Mouse (Mus musculus) lung, embryonic 14.5 days (tissue): ENCODE results near the gene Camta1. TPM values are rescaled to one million over a fixed set of nuclear protein-coding genes. Genes with fewer than 3 reads are reported as not detected.

Experiments used
- ATAC-seq: fragments of 200-750 bp; cut with Nextera tagmentation; 2 replicates; pipeline ENCODE4 v1.8.0; 2017; ENCODE audit warnings: mild to moderate bottlenecking, moderate TSS enrichment, moderate library complexity; ENCODE audit not compliant: insufficient read depth
- DNase-seq: peaks from one replicate; pipeline ENCODE4 v3.0.0-alpha.2; 2015
- H3K27ac ChIP-seq: fragments of 300-500 bp; sonication (generic); 2 replicates; pipeline ENCODE4 v1.5.1; 2014; ENCODE audit warnings: low read depth, mild to moderate bottlenecking, moderate library complexity
- H3K27me3 ChIP-seq: fragments of 300-500 bp; sonication (generic); 2 replicates; pipeline ENCODE4 v1.6.1; 2014; ENCODE audit warnings: low read length, control low read depth; ENCODE audit not compliant: insufficient read depth
- H3K36me3 ChIP-seq: fragments of 300-500 bp; sonication (generic); 2 replicates; pipeline ENCODE4 v1.6.1; 2014; ENCODE audit warnings: control low read depth; ENCODE audit not compliant: insufficient read depth
- H3K4me1 ChIP-seq: fragments of 300-500 bp; sonication (generic); 2 replicates; pipeline ENCODE4 v1.6.1; 2014; ENCODE audit warnings: antibody characterized with exemption, control low read depth; ENCODE audit not compliant: insufficient read depth
- H3K4me2 ChIP-seq: fragments of 300-500 bp; sonication (generic); 2 replicates; pipeline ENCODE4 v1.6.1; 2014; ENCODE audit warnings: mild to moderate bottlenecking
- H3K4me3 ChIP-seq: fragments of 300-500 bp; sonication (generic); 2 replicates; pipeline ENCODE4 v1.5.1; 2014; ENCODE audit warnings: low read depth, low read length
- H3K9ac ChIP-seq: fragments of 300-500 bp; sonication (generic); 2 replicates; pipeline ENCODE4 v1.6.1; 2014
- H3K9me3 ChIP-seq: fragments of 300-500 bp; sonication (generic); 2 replicates; pipeline ENCODE4 v1.6.1; 2016; ENCODE audit warnings: low read depth, low read length, control low read depth
- CTCF ChIP-seq: IDR thresholded peaks from 2 replicates; pipeline ENCODE4 v1.5.1; 2016; ENCODE audit warnings: antibody characterized with exemption, low read depth
- WGBS: fragments of 180-500 bp; shearing (Covaris S2); extraction: QIAGEN DNeasy Blood & Tissue Kit; methylation state at CpG from one replicate; pipeline ENCODE4 v1.1.7; 2014; 5-methylcytosine and 5-hydroxymethylcytosine counted together
- polyA plus RNA-seq: library from polyadenylated mRNA; unstranded; fragments of >200 nt; fragmentation: Nextera tagmentation; extraction: Ambion mirVana; gene quantifications from 2 replicates; pipeline ENCODE4 v1.2.1, GENCODE M21; 2014

The Camta1 gene
- polyA plus RNA-seq, 1 experiment from 2014 or later = 87.5 TPM

- Histone ChIP-seq H3K4me1 (peaks cover 4% of the 10 kb centered on the region; the same call in 1 of the 2 replicates), H3K4me2 (peak overlapping the region; percentile 67), H3K9me3 (no peaks in the 10 kb centered on the region), H3K27me3 (no peaks in the 10 kb centered on the region), H3K27ac (peak overlapping the region; percentile 54; the same call in 1 of the 2 replicates), H3K36me3 (0 out of 2 replicates have a peak, but pooled peaks cover under 1% of the 10 kb centered on the region), H3K9ac (peak overlapping the region; percentile 83), H3K4me3 (peak overlapping the region; percentile 81)
- 1% methylated on average over 51 of the region's 63 CpGs for WGBS
- ATAC-seq (no peak), DNase-seq (peak; percentile 52)
- TF ChIP-seq CTCF = peak; percentile 29; the same call in 1 of the 2 replicates
These were observed 990 bp downstream of the Camta1 start for GRCm38 (mm10) chr4:151860441-151861331.

GRCm38 (mm10) chr4:151859275-151859674 is 2.4 kb downstream of the Camta1 start:
- Histone ChIP-seq H3K4me3 (no peak overlapping the region), H3K9ac (no peak overlapping the region), H3K4me2 (no peak overlapping the region), H3K27me3 (no peaks in the 10 kb centered on the region), H3K9me3 (no peaks in the 10 kb centered on the region), H3K36me3 (0 out of 2 replicates have a peak, but pooled peaks cover 7% of the 10 kb centered on the region), H3K4me1 (peaks cover 4% of the 10 kb centered on the region; the same call in 1 of the 2 replicates), H3K27ac (no peak overlapping the region)
- no peak for TF ChIP-seq CTCF
- ATAC-seq (no peak), DNase-seq (no peak)
- WGBS = 68% methylated on average over 7 of the region's 7 CpGs

DNA sequence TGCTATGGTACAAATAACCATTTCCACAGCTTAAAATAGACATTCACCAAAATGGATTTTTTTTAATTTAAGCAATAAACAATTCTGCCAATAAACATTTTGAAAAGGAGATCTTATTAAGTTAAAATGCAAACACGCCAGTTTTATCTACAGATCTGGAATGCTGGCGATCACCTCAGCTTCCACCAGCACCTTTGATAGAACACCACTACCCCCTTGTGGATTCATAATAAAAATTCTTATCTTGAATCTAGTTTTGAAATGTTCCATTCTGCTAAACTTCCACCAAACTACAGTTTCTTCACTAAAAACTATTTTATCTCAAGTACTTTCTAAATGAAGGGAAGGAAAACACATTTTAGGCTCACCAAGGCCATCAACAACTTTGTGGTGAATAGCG is 7.7 kb downstream of the Camta1 start:
- H3K36me3 ChIP-seq = 0 out of 2 replicates have a peak, but pooled peaks cover 7% of the 10 kb centered on the region
- H3K9me3 ChIP-seq = no peaks in the 10 kb centered on the region
- 63% methylated on average over 3 of the region's 3 CpGs for WGBS
- TF ChIP-seq CTCF = peak; percentile 43
- ATAC-seq (no peak), DNase-seq (peak; percentile 65)
- H3K4me2 ChIP-seq = no peak overlapping the region
- no peak overlapping the region for H3K4me3 ChIP-seq
- no peaks in the 10 kb centered on the region for H3K27me3 ChIP-seq
- no peaks in the 10 kb centered on the region for H3K4me1 ChIP-seq
- H3K27ac ChIP-seq = no peak overlapping the region
- no peak overlapping the region for H3K9ac ChIP-seq

GRCm38 (mm10) chr4:151851179-151851578 is 10.5 kb downstream of the Camta1 start:
- Histone ChIP-seq H3K27ac (no peak overlapping the region), H3K9ac (no peak overlapping the region), H3K4me1 (no peaks in the 10 kb centered on the region), H3K27me3 (no peaks in the 10 kb centered on the region), H3K36me3 (0 out of 2 replicates have a peak, but pooled peaks cover 7% of the 10 kb centered on the region), H3K9me3 (no peaks in the 10 kb centered on the region), H3K4me2 (no peak overlapping the region), H3K4me3 (no peak overlapping the region)
- WGBS = 52% methylated on average over 2 of the region's 2 CpGs
- DNase-seq (peak; percentile 80), ATAC-seq (no peak)
- TF ChIP-seq CTCF = peak; percentile 75

GRCm38 (mm10) chr4:151842591-151842990 is 19.1 kb downstream of the Camta1 start:
- H3K27ac ChIP-seq = no peak overlapping the region
- no peak overlapping the region for H3K4me3 ChIP-seq
- no peak overlapping the region for H3K9ac ChIP-seq
- no peak for TF ChIP-seq CTCF
- H3K9me3 ChIP-seq = no peaks in the 10 kb centered on the region
- no peaks in the 10 kb centered on the region for H3K4me1 ChIP-seq
- 69% methylated on average over 2 of the region's 2 CpGs for WGBS
- ATAC-seq (no peak), DNase-seq (no peak)
- H3K27me3 ChIP-seq = no peaks in the 10 kb centered on the region
- no peaks in the 10 kb centered on the region for H3K36me3 ChIP-seq
- no peak overlapping the region for H3K4me2 ChIP-seq

DNA sequence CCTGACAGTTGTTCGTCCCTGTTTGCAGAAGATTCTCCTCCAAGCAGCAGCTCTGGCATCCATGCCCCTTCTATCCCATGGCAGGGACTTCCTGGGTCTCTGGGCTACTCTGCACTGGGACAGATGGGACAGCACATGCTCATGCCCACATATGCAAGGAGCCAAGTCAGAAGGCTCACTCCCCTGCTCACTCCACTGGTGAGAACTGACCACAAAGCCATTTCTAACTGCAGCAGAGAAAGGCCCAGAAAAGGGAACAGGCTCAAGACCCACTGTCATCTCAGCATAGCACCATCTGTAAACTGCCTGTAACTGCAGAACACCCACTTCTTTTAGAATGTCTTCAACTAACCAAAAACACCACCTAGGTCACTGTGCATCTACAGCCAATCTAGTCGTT is 23.2 kb downstream of the Camta1 start:
- no peak for TF ChIP-seq CTCF
- no peak overlapping the region for H3K27ac ChIP-seq
- H3K27me3 ChIP-seq = no peaks in the 10 kb centered on the region
- no peaks in the 10 kb centered on the region for H3K36me3 ChIP-seq
- no peaks in the 10 kb centered on the region for H3K9me3 ChIP-seq
- 76% methylated on average over 2 of the region's 2 CpGs for WGBS
- H3K4me1 ChIP-seq = no peaks in the 10 kb centered on the region
- H3K4me3 ChIP-seq = no peak overlapping the region
- no peak for DNase-seq
- no peak overlapping the region for H3K9ac ChIP-seq
- no peak overlapping the region for H3K4me2 ChIP-seq
- no peak for ATAC-seq

DNA sequence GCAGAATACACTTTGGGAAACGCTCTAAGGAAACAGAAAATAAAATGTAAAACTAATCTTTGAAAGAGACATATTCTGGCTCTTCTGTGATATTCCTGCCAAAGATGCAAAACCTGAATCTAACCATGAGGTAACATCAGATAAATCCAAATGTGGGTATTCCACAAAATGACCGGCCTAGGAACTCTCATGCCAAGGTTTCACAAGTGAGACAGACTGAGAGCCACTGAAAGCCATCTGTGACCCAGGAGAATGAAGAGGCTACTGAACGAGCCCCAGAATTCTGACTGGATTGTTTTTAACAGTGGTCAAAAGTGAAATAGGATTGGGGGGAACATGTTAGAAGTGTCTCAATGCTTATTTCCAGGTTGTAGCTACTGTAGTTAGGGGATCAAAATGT is 25.8 kb downstream of the Camta1 start:
- no peak overlapping the region for H3K9ac ChIP-seq
- no peaks in the 10 kb centered on the region for H3K4me1 ChIP-seq
- no peak for TF ChIP-seq CTCF
- no peaks in the 10 kb centered on the region for H3K27me3 ChIP-seq
- no peak for DNase-seq
- no peaks in the 10 kb centered on the region for H3K9me3 ChIP-seq
- no peaks in the 10 kb centered on the region for H3K36me3 ChIP-seq
- H3K4me3 ChIP-seq = no peak overlapping the region
- no peak overlapping the region for H3K27ac ChIP-seq
- WGBS = 82% methylated on average over 3 of the region's 3 CpGs
- no peak for ATAC-seq
- H3K4me2 ChIP-seq = no peak overlapping the region
